Mouse (Mus musculus) liver, embryonic 14.5 days (tissue): ENCODE data around the gene Sgpl1.
A peak's percentile ranks its signal among the peaks of the same experiment; 100 is the strongest.

Experiments
- CTCF ChIP-seq: IDR thresholded peaks from 2 replicates; pipeline ENCODE4 v1.5.1; 2016; ENCODE audit warnings: antibody characterized with exemption, low read depth, control low read depth
- EP300 ChIP-seq: IDR thresholded peaks from 2 replicates; pipeline ENCODE4 v1.6.1; 2016; ENCODE audit warnings: antibody characterized with exemption, low read depth

DNA sequence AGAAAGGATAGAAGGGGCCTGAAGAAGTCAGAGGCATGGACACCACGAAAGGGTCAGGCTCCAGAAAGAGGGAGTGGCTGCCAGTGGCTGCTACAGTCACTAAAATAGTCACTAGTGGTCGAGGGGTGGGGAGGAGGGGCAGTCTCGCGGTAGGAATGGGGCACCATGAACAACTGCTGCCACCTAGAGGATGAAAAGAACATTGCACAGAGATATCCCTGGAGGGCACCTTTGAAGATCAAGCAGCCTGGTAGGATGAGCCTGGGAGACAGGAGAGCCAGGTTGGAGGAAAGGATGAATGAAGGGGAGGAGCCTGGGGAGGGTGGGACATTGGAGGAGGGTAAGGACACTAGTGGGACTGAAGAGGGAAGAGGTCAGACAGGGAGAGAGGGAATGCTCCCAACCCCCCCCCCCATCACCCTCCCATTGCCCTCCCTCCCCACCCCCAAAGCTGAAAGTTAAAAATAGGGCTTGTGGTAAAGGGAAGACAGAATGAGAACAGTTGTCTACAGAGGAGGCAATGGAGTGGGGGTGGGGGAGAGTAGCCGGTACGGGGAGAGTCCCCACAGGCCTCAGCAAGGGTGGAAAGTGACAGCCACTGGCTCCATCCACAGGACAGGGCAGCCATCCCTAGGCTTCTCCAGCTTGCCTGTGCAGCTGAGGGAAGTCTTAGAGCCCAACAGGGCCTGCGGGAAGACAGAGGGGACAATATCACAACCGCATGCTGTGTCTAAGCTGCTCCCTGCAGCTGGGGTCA, 78.9 kb downstream of the Sgpl1 start:
- TF ChIP-seq CTCF (peak; percentile 90), EP300 (no peak)
